Comparison of ENCODE assay signal across 18 mouse cellular contexts in the genomic region with DNA sequence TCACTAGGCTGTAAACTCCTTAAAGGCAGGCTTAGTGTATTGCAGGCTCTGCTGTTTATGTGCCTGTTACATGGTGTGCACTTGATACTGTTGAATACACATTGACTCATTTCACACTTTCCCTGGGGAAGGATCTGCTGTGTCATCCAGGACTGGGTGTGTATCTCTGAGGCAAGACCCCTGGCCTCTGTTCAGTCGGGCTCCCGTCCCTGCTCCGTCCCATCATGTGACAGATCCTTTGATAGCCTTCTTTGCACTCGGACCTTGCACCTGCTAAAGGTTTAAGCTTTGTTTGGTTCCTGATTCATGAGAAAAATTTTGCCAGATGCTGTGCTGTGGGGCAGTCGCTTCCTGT. TPM values are rescaled to one million over a fixed set of nuclear protein-coding genes. Genes with fewer than 3 reads are reported as not detected.
A peak's percentile ranks its signal among the peaks of the same experiment; 100 is the strongest.
DNase-seq lines count a peak whose midpoint lies in the region; ATAC-seq and TF ChIP-seq lines count a peak whose summit lies in the region.
"Had no signal": no experiment of that assay in that cellular context is flagged by ENCODE, and none has a peak within 500 bp of the region (broad histone marks: within the 10 kb centered on the region; RNA-seq: fewer than 3 reads in every experiment).

No protein-coding gene starts in this region.

- TF ChIP-seq CTCF in liver, postnatal 0 days (IDR thresholded peaks at IDR 0.05; ENCODE audit: low read depth): no peak
- no peak for TF ChIP-seq CTCF in layer of hippocampus, adult 2 months (conservative IDR thresholded peaks at IDR 0.05)
- TF ChIP-seq CTCF in forebrain, postnatal 0 days (IDR thresholded peaks at IDR 0.05; ENCODE audit: low read depth): no peak

- TF ChIP-seq EP300 in liver, postnatal 0 days (IDR thresholded peaks at IDR 0.05; ENCODE audit: low read depth): no peak

- no peaks in the 10 kb centered on the region for H3K9me3 ChIP-seq in ES-E14 (ENCODE audit: control insufficient read depth, insufficient read depth, low read depth, low read length)
- H3K9me3 ChIP-seq in liver, postnatal 0 days (ENCODE audit: low read length): no peaks in the 10 kb centered on the region
- H3K9me3 ChIP-seq in forebrain, postnatal 0 days (ENCODE audit: low read length): no peaks in the 10 kb centered on the region
- H3K9me3 ChIP-seq: embryonic facial prominence, embryonic 15.5 days; limb, embryonic 12.5 days had no signal

- H3K9ac ChIP-seq in ES-E14 (ENCODE audit: insufficient read depth, low read depth, low read length, poor library complexity, severe bottlenecking): no peak overlapping the region
- H3K9ac ChIP-seq in liver, postnatal 0 days (replicated peaks): no peak overlapping the region
- no peak overlapping the region for H3K9ac ChIP-seq in forebrain, postnatal 0 days
- H3K9ac ChIP-seq: embryonic facial prominence, embryonic 15.5 days; hindbrain, embryonic 14.5 days; limb, embryonic 12.5 days had no signal

- no peaks in the 10 kb centered on the region for H3K27me3 ChIP-seq in liver, postnatal 0 days (ENCODE audit: insufficient read depth, low read length)
- H3K27me3 ChIP-seq in forebrain, postnatal 0 days (ENCODE audit: insufficient read depth, low read length): no peaks in the 10 kb centered on the region
- H3K27me3 ChIP-seq: embryonic facial prominence, embryonic 15.5 days; limb, embryonic 12.5 days; Patski had no signal

- no peaks in the 10 kb centered on the region; the same call in 1 of the 2 replicates for H3K36me3 ChIP-seq in ES-E14 (ENCODE audit: control insufficient read depth, insufficient read depth, low read length, poor library complexity, severe bottlenecking)
- no peaks in the 10 kb centered on the region for H3K36me3 ChIP-seq in liver, postnatal 0 days (replicated peaks; ENCODE audit: insufficient read depth, low read length)
- no peaks in the 10 kb centered on the region for H3K36me3 ChIP-seq in forebrain, postnatal 0 days (ENCODE audit: insufficient read depth)
- H3K36me3 ChIP-seq: embryonic facial prominence, embryonic 15.5 days had no signal

- H3K4me2 ChIP-seq in liver, postnatal 0 days (ENCODE audit: low read depth, low read length): peak overlapping the region; percentile 50
- H3K4me2 ChIP-seq in forebrain, postnatal 0 days (ENCODE audit: low read depth): no peak overlapping the region
- H3K4me2 ChIP-seq: embryonic facial prominence, embryonic 15.5 days; hindbrain, embryonic 14.5 days; limb, embryonic 12.5 days had no signal

- ATAC-seq in granulocyte monocyte progenitor cell, adult 5-6 weeks (replicated peaks; ENCODE audit: poor library complexity, severe bottlenecking): peak; percentile 25; the same call in 1 of the 2 replicates
- peak; percentile 91 for ATAC-seq in liver, postnatal 0 days
- no peak for ATAC-seq in forebrain, postnatal 0 days
- ATAC-seq: Patski had no signal

- DNase-seq in embryo, embryonic 10 days (ENCODE audit: low spot score): peak; percentile 39
- DNase-seq in embryo, embryonic 11 days: no peak
- DNase-seq in ES-E14 (ENCODE audit: low read depth, low spot score): no peak
- peak; percentile 38 for DNase-seq in liver, postnatal 0 days
- no peak for DNase-seq in layer of hippocampus, adult 2 months (ENCODE audit: low spot score in 2 of 2)
- no peak for DNase-seq in forebrain, postnatal 0 days
- DNase-seq in left cerebral cortex, postnatal 36 days (ENCODE audit: low spot score in 2 of 2): no peak
- DNase-seq: adrenal gland, postnatal 36 days; cerebellum, postnatal 10 days; layer of hippocampus, adult 9-11 months had no signal

- WGBS in liver, postnatal 0 days (ENCODE audit: insufficient replicate concordance): 20% methylated on average over 5 of the region's 5 CpGs
- WGBS in forebrain, postnatal 0 days: 70% methylated on average over 5 of the region's 5 CpGs

- intact Hi-C loops in left cerebral cortex, postnatal 36 days (cut with DNase I): no loop called here

- 0 out of 2 replicates have a peak overlapping the region, but pooled peaks have one; percentile 23 for H3K27ac ChIP-seq in ES-E14 (ENCODE audit: insufficient read depth, low read depth, low read length, poor library complexity, severe bottlenecking)
- H3K27ac ChIP-seq in liver, postnatal 0 days (ENCODE audit: low read depth): peak overlapping the region; percentile 53
- H3K27ac ChIP-seq in layer of hippocampus, adult 2 months: no peak overlapping the region
- no peak overlapping the region for H3K27ac ChIP-seq in forebrain, postnatal 0 days (ENCODE audit: low read depth, low read length)
- H3K27ac ChIP-seq: embryonic facial prominence, embryonic 15.5 days; hindbrain, embryonic 14.5 days; limb, embryonic 12.5 days had no signal

- H3K4me3 ChIP-seq in ES-E14 (ENCODE audit: insufficient read depth in 1 of 2, low read depth in 1 of 2, low read length in 2 of 2, poor library complexity in 1 of 2, severe bottlenecking in 1 of 2): no peak overlapping the region
- H3K4me3 ChIP-seq in liver, postnatal 0 days (ENCODE audit: low read depth, low read length): no peak overlapping the region
- H3K4me3 ChIP-seq in layer of hippocampus, adult 2 months: no peak overlapping the region
- H3K4me3 ChIP-seq in forebrain, postnatal 0 days (ENCODE audit: low read depth, low read length): no peak overlapping the region
- H3K4me3 ChIP-seq: embryonic facial prominence, embryonic 15.5 days; limb, embryonic 12.5 days; myocyte had no signal

- H3K4me1 ChIP-seq in ES-E14 (ENCODE audit: control insufficient read depth in 2 of 2, insufficient read depth in 2 of 2, low read length in 2 of 2, poor library complexity in 1 of 2): peaks cover 7 to 13% of the 10 kb centered on the region in 2 experiments
- peaks cover 14% of the 10 kb centered on the region for H3K4me1 ChIP-seq in liver, postnatal 0 days (ENCODE audit: insufficient read depth)
- no peaks in the 10 kb centered on the region for H3K4me1 ChIP-seq in forebrain, postnatal 0 days (ENCODE audit: insufficient read depth)

- in situ Hi-C loops in ES-E14 (cut with MboI; ENCODE audit: low sequenced_read_pairs in 2 of 2, unreplicated experiment in 2 of 2): no loop called here

TF ChIP-seq in ES-E14, 5 proteins besides CTCF, POLR2A, EP300 and RAD21:
- no peak for TF ChIP-seq ZNF384 (IDR thresholded peaks at IDR 0.05; ENCODE audit: low read depth, low read length)
- peak; percentile 83 for TF ChIP-seq MAFK (IDR thresholded peaks at IDR 0.05; ENCODE audit: insufficient read depth, low read depth, low read length)
- no peak for TF ChIP-seq HCFC1 (IDR thresholded peaks at IDR 0.05; ENCODE audit: borderline replicate concordance, insufficient read depth, low read length)

RNA-seq across cellular contexts. Expression of gene Prss48, which starts 10.5 kb away (rescaled TPM):
- 0.36 and 1.1 TPM in 2 replicates for total RNA-seq in ES-E14 (2012; rRNA removed)
- total RNA-seq in granulocyte monocyte progenitor cell, adult 5-6 weeks (2014; fragmentation: Nextera tagmentation): not detected in 2 replicates
- total RNA-seq in granulocyte monocyte progenitor cell, adult 5-6 weeks (2017): not detected in 2 replicates
- not detected in 2 replicates for polyA plus RNA-seq in liver, postnatal 0 days (2015; fragmentation: Nextera tagmentation; extraction: Ambion mirVana)
- total RNA-seq in layer of hippocampus, adult 2 months (2021): not detected
- not detected in 2 replicates for total RNA-seq in forebrain, postnatal 0 days (2014; rRNA removed)
- polyA plus RNA-seq in forebrain, postnatal 0 days (2015; fragmentation: Nextera tagmentation; extraction: Ambion mirVana): not detected in 2 replicates
- not detected for total RNA-seq in left cerebral cortex, postnatal 36 days (2021)
- total RNA-seq: adrenal gland, postnatal 36 days; megakaryocyte, adult 5-6 weeks had no signal
- polyA plus RNA-seq: embryonic facial prominence, embryonic 15.5 days; heart, embryonic 14.5 days; limb, embryonic 12.5 days; myocyte; Patski had no signal

RNA-seq across cellular contexts. Expression of gene Sh3d19, which starts 20.9 kb away (rescaled TPM):
- total RNA-seq in ES-E14 (2012; rRNA removed): 13.2 and 22.3 TPM in 2 replicates
- 2.0 and 4.2 TPM in 2 replicates for total RNA-seq in granulocyte monocyte progenitor cell, adult 5-6 weeks (2014; fragmentation: Nextera tagmentation)
- 10.6 and 11.5 TPM in 2 replicates for total RNA-seq in granulocyte monocyte progenitor cell, adult 5-6 weeks (2017)
- polyA plus RNA-seq in liver, postnatal 0 days (2015; fragmentation: Nextera tagmentation; extraction: Ambion mirVana): 10.2 and 11.4 TPM in 2 replicates
- 10 to 100 TPM; 19.1 to 27.2 TPM for total RNA-seq in layer of hippocampus, adult 2 months (2021)
- total RNA-seq in forebrain, postnatal 0 days (2014; rRNA removed): 25.1 and 33.4 TPM in 2 replicates
- 9.9 and 14.3 TPM in 2 replicates for polyA plus RNA-seq in forebrain, postnatal 0 days (2015; fragmentation: Nextera tagmentation; extraction: Ambion mirVana)
- total RNA-seq in left cerebral cortex, postnatal 36 days (2021): 10 to 100 TPM; 17.1 to 17.3 TPM

Comparison
In these comparisons a context has a peak if more than half of its experiments do, and no peak if none do; other contexts are left out.
1. DNase-seq: peak in embryo, embryonic 10 days (single experiment) and liver, postnatal 0 days (single experiment); none in embryo, embryonic 11 days (single experiment), ES-E14 (single experiment), layer of hippocampus, adult 2 months (0 of 2), forebrain, postnatal 0 days (single experiment) and left cerebral cortex, postnatal 36 days (0 of 2).
2. H3K27ac ChIP-seq: peak in ES-E14 (single experiment) and liver, postnatal 0 days (single experiment); none in layer of hippocampus, adult 2 months (single experiment) and forebrain, postnatal 0 days (single experiment).